Mouse (Mus musculus): Measurements from ENCODE around the gene Arl15.

- TF ChIP-seq CTCF (IDR thresholded peaks at IDR 0.05; ENCODE audit: low read depth) (no peak), EP300 (optimal IDR thresholded peaks at IDR 0.05) (no peak)
Observed at GRCm38 (mm10) chr13:113854551-113855312, 60.4 kb downstream of the Arl15 start.
